Mouse (Mus musculus) liver, adult 2 months (tissue): ENCODE measurements around the gene Tmbim4. TPM values are rescaled to one million over a fixed set of nuclear protein-coding genes. Genes with fewer than 3 reads are reported as not detected.

Experiments used
- DNase-seq: peaks from one replicate; pipeline ENCODE4 v3.0.0-alpha.2; 2011; ENCODE audit warnings: low read depth, low spot score; ENCODE audit errors: extremely low read depth
- H3K27ac ChIP-seq: fragments of 200-500 bp; replicated peaks from 2 replicates; pipeline ENCODE4 v1.5.1; 2012; ENCODE audit warnings: low read depth, mild to moderate bottlenecking, control low read depth, inconsistent platforms, low read length; ENCODE audit not compliant: insufficient read depth
- H3K27me3 ChIP-seq: fragments of 200-500 bp; 2 replicates; pipeline ENCODE4 v1.6.1; 2012; ENCODE audit warnings: mild to moderate bottlenecking, moderate library complexity, low read length, inconsistent platforms; ENCODE audit not compliant: control insufficient read depth, insufficient read depth
- H3K36me3 ChIP-seq: fragments of 200-500 bp; 2 replicates; pipeline ENCODE4 v1.6.1; 2012; ENCODE audit warnings: low read length, inconsistent platforms; ENCODE audit not compliant: control insufficient read depth, insufficient read depth
- H3K4me1 ChIP-seq: fragments of 200-500 bp; 2 replicates; pipeline ENCODE4 v1.6.1; 2011; ENCODE audit warnings: low read length; ENCODE audit not compliant: control insufficient read depth, insufficient read depth
- H3K4me3 ChIP-seq: fragments of 200-500 bp; 2 replicates; pipeline ENCODE4 v1.5.1; 2011; ENCODE audit warnings: low read depth, mild to moderate bottlenecking, control low read depth, low read length, moderate library complexity; ENCODE audit not compliant: insufficient read depth
- H3K79me2 ChIP-seq: fragments of 200-500 bp; 2 replicates; pipeline ENCODE4 v1.6.1; 2012; ENCODE audit warnings: inconsistent platforms, mild to moderate bottlenecking, low read length, moderate library complexity; ENCODE audit not compliant: control insufficient read depth, insufficient read depth
- H3K9ac ChIP-seq: fragments of 200-500 bp; 2 replicates; pipeline ENCODE4 v1.6.1; 2012; ENCODE audit warnings: low read depth, mild to moderate bottlenecking, control low read depth, inconsistent platforms, low read length
- CTCF ChIP-seq: fragments of 200-500 bp; IDR thresholded peaks from 2 replicates; pipeline ENCODE4 v1.5.1; 2011; ENCODE audit warnings: low read depth, low read length, control low read depth
- POLR2A ChIP-seq: fragments of 200-500 bp; IDR thresholded peaks from 2 replicates; pipeline ENCODE4 v1.6.1; 2011; ENCODE audit warnings: low read length, control low read depth; ENCODE audit not compliant: insufficient read depth; ENCODE audit errors: extremely low read depth
- WGBS: fragments of 180-500 bp; shearing (Covaris S2); methylation state at CpG from one replicate; pipeline ENCODE4 v1.1.7; 2018; 5-methylcytosine and 5-hydroxymethylcytosine counted together
- polyA plus RNA-seq: library from polyadenylated mRNA; depleted of rRNA; stranded (reverse); fragments of >200 nt; gene quantifications from 2 replicates; pipeline ENCODE4 v1.2.3, GENCODE M21; 2012
- total RNA-seq: library from RNA; depleted of rRNA; stranded (reverse); fragments of >200 nt; gene quantifications from 2 replicates; pipeline ENCODE4 v1.2.3, GENCODE M21; 2014

Tmbim4 gene
- total and polyA plus RNA-seq, 2 experiments: 97.6 to 346 TPM

DNA sequence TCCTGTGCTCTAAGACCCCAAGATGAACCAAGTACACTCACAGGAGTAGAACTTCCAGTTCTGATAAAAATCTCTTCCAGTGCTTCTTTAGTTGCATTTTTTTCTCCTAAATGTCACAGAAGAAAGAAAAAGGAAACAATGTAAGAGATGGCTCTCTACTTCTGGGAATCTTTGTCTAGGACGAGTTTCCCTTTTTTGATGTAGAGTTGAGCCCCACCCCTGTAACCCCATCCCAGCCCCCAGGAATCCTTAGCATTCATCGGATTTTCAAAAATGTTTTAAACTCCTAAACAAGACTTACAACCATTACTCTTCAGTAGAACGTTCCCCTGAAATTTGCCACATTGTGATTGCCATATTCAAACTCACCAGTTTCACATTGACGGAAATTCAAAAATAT is 31.1 kb upstream of the Tmbim4 start:
- Histone ChIP-seq H3K36me3 (no peaks in the 10 kb centered on the region), H3K27me3 (no peaks in the 10 kb centered on the region), H3K27ac (no peak overlapping the region), H3K79me2 (no peaks in the 10 kb centered on the region), H3K4me1 (no peaks in the 10 kb centered on the region), H3K4me3 (no peak overlapping the region), H3K9ac (no peak overlapping the region)
- WGBS: 77% methylated on average over 4 of the region's 4 CpGs
- DNase-seq: no peak
- TF ChIP-seq POLR2A: no peak
- no peak for TF ChIP-seq CTCF

DNA sequence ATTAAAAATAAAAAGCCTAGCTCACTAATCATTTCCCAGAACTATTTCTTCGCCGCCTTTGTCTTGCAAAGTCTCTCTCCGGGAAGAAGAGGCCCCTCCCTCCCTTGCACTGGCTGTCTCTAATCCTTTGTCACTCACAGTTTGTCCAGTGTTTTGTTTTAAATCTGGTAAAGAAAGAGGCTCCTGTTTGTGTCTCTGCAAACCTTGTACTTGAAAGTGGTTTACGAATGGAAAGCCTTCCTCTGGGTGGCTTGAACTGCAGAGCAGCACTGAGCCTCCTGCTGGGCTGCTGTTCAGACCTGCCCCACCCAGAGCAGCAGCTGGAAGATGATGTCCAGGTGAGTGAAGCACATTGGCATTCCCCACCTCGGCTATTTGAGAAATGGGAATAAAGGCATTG is 30.1 kb upstream of the Tmbim4 start:
- no peak overlapping the region for H3K9ac ChIP-seq
- TF ChIP-seq CTCF (no peak), POLR2A (no peak)
- H3K79me2 ChIP-seq: no peaks in the 10 kb centered on the region
- no peak for DNase-seq
- no peaks in the 10 kb centered on the region for H3K4me1 ChIP-seq
- no peak overlapping the region for H3K27ac ChIP-seq
- H3K27me3 ChIP-seq: no peaks in the 10 kb centered on the region
- WGBS: 63% methylated on average over 5 of the region's 5 CpGs
- no peak overlapping the region for H3K4me3 ChIP-seq
- no peaks in the 10 kb centered on the region for H3K36me3 ChIP-seq

DNA sequence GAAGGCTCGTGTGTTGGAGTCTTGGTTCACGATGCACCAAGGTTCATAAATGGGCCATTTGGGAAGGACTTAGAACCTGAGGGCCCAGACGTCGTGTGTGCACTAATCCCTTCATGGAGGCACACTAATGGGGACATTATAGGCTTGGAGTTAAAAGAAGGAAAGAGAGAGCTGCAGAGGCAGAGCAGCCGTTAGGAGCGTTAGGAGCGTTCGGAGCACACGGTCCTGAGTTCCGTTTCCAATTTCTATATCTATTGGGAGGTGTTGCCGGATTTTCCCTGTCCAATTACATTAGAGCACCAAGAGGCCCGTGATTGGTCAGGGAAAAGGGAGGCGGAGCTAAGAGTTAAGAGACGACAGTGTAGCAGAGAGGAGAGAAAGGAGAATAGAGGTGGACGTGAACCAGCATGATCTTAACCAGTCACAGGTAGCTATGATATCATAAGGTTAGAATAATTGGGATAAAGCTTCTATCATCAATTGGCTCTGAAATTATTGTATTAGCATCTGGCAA is 27.1 kb upstream of the Tmbim4 start:
- Histone ChIP-seq H3K27me3 (no peaks in the 10 kb centered on the region), H3K79me2 (no peaks in the 10 kb centered on the region), H3K9ac (no peak overlapping the region), H3K36me3 (no peaks in the 10 kb centered on the region; the same call in 1 of the 2 replicates), H3K4me3 (no peak overlapping the region), H3K4me1 (no peaks in the 10 kb centered on the region), H3K27ac (no peak overlapping the region)
- DNase-seq: no peak
- WGBS: 87% methylated on average over 15 of the region's 15 CpGs
- TF ChIP-seq CTCF (no peak), POLR2A (no peak)

DNA sequence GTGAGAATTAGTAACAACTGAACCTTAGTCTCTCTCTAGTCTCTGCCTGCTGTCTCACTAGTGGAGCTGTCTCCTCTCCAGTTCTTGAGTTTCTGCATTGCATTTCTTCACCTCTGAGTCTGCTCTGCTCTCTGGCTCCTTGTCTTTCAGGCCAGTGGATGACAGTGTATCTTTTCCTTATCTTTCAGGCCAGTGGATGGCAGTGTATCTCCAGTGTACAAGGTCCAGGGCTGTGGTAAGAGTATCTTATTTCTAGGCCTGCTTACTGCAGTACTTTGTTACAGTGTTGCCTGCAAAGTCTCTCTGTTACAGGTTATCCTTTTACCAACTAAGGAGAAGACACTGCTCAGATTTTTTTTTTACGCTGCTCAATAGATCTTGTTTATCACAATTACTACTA is 18.5 kb upstream of the Tmbim4 start:
- WGBS: 96% methylated on average over 1 of the region's 1 CpGs
- no peaks in the 10 kb centered on the region for H3K27me3 ChIP-seq
- no peak overlapping the region for H3K27ac ChIP-seq
- no peak for TF ChIP-seq POLR2A
- no peak for TF ChIP-seq CTCF
- H3K79me2 ChIP-seq: no peaks in the 10 kb centered on the region
- peak; percentile 9 for DNase-seq
- no peaks in the 10 kb centered on the region for H3K36me3 ChIP-seq
- H3K4me3 ChIP-seq: no peak overlapping the region
- H3K9ac ChIP-seq: no peak overlapping the region
- no peaks in the 10 kb centered on the region for H3K4me1 ChIP-seq

DNA sequence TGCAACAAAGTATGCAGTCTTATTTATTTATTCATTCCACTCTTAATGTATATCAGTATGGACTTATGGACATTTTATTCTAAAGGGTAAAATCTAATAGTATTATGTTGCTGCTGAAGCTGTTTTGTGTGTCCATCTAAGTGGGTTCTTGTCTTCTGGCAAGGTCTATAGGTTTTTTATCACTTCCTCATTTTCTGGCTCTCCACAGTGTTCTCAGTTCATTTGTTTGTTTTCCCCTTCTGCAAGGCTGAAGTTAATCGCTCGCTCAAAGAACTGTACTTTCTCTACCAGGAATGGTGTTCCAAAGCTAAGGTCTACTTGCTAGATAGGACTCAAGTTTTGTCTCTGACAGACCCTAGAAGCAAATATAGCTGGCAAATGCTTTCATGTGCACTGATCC is 18.0 kb upstream of the Tmbim4 start:
- DNase-seq: no peak
- 78% methylated on average over 2 of the region's 2 CpGs for WGBS
- H3K4me1 ChIP-seq: no peaks in the 10 kb centered on the region
- H3K79me2 ChIP-seq: no peaks in the 10 kb centered on the region
- H3K4me3 ChIP-seq: no peak overlapping the region
- no peaks in the 10 kb centered on the region for H3K36me3 ChIP-seq
- H3K27me3 ChIP-seq: no peaks in the 10 kb centered on the region
- TF ChIP-seq CTCF (no peak), POLR2A (no peak)
- no peak overlapping the region for H3K27ac ChIP-seq
- H3K9ac ChIP-seq: no peak overlapping the region

DNA sequence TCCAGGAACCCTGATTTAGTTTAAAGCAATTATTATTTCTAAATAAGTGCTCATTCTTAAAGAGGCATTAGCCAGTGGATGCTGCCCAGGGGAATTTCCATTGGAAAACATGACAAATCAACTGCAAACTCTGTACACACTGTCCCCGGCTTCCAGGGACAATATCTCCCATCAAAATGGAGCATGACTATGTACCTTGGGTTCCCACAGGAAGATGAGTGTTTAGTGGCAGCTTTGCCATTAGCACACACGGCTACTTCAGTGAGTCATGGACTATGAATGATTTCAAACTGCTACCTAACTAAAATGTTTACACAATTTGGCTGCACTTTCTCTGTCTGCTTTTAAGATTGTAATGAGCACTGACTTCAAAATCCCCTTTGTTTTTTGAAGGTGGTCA is 12.9 kb upstream of the Tmbim4 start:
- 72% methylated on average over 2 of the region's 2 CpGs for WGBS
- TF ChIP-seq CTCF: no peak
- TF ChIP-seq POLR2A: no peak
- H3K36me3 ChIP-seq: no peaks in the 10 kb centered on the region
- no peak overlapping the region for H3K4me3 ChIP-seq
- H3K27ac ChIP-seq: no peak overlapping the region
- no peak overlapping the region for H3K9ac ChIP-seq
- no peaks in the 10 kb centered on the region for H3K79me2 ChIP-seq
- no peaks in the 10 kb centered on the region for H3K4me1 ChIP-seq
- no peak for DNase-seq
- H3K27me3 ChIP-seq: no peaks in the 10 kb centered on the region

DNA sequence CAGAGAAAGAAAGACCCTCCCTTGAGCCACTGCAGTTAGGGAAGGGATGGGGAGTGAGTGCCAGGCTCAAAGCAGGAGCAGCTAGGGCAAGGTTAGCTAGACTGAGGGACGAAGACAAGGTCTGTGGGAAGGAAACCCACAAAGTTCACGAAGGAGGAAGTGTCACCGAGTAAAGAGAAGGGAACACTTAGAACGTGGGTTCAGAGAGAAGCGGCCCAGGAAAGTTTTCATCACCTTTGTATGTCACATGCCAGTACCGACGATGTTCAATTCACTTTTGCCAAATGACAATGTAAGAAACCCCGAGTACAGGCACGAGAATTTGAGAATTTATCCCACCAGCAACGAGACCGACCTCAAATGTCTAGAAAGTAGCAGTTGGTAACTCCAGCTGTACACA is 12.1 kb upstream of the Tmbim4 start:
- no peak for DNase-seq

More for the DNA sequence above, 12.1 kb upstream of the Tmbim4 start:
- Histone ChIP-seq H3K4me3 (no peak overlapping the region), H3K79me2 (no peaks in the 10 kb centered on the region), H3K27ac (no peak overlapping the region), H3K4me1 (no peaks in the 10 kb centered on the region), H3K9ac (no peak overlapping the region), H3K36me3 (no peaks in the 10 kb centered on the region), H3K27me3 (no peaks in the 10 kb centered on the region)
- 66% methylated on average over 11 of the region's 11 CpGs for WGBS
- TF ChIP-seq POLR2A (no peak), CTCF (no peak)
